Mouse (Mus musculus) spleen, postnatal 36 days (tissue): ENCODE results near the gene Prkce.

Experiments
- DNase-seq, 2 experiments: peaks; one replicate each; pipeline ENCODE4 v3.0.0; 2022; ENCODE audit warnings: low spot score in 2 of 2, mixed read lengths in 1 of 2

Prkce gene

GRCm38 (mm10) chr17:86330076-86330955 is 162.7 kb downstream of the Prkce start:
- no peak for DNase-seq

GRCm38 (mm10) chr17:86331835-86332234 is 164.2 kb downstream of the Prkce start:
- DNase-seq = no peak

GRCm38 (mm10) chr17:86334990-86335389 is 167.4 kb downstream of the Prkce start:
- DNase-seq = no peak

- DNase-seq = peak; percentile 80 to 81
These were observed 169.1 kb downstream of the Prkce start for GRCm38 (mm10) chr17:86336652-86337073.

- peak; percentile 94 to 96 for DNase-seq
These were observed 169.5 kb downstream of the Prkce start for GRCm38 (mm10) chr17:86337076-86337475.

GRCm38 (mm10) chr17:86338328-86338727 is 170.7 kb downstream of the Prkce start:
- no peak for DNase-seq

- peak; percentile 78 to 79 for DNase-seq
These were observed 176.4 kb downstream of the Prkce start for GRCm38 (mm10) chr17:86344032-86344431.

- no peak for DNase-seq
These were observed 177.8 kb downstream of the Prkce start for GRCm38 (mm10) chr17:86345234-86346005.

GRCm38 (mm10) chr17:86350236-86350635 is 182.7 kb downstream of the Prkce start:
- DNase-seq = no peak

GRCm38 (mm10) chr17:86350791-86351261 is 183.2 kb downstream of the Prkce start:
- DNase-seq = no peak

GRCm38 (mm10) chr17:86351282-86351681 is 183.7 kb downstream of the Prkce start:
- no peak for DNase-seq

GRCm38 (mm10) chr17:86352247-86353037 is 184.9 kb downstream of the Prkce start:
- peak; percentile 34 to 49 for DNase-seq

- DNase-seq = peak; percentile 90 to 91
These were observed 186.1 kb downstream of the Prkce start for GRCm38 (mm10) chr17:86353679-86354078.

- DNase-seq = peak; percentile 46 to 51
These were observed 186.5 kb downstream of the Prkce start for GRCm38 (mm10) chr17:86354101-86354500.

GRCm38 (mm10) chr17:86354896-86355295 is 187.3 kb downstream of the Prkce start:
- no peak for DNase-seq

GRCm38 (mm10) chr17:86355318-86355717 is 187.7 kb downstream of the Prkce start:
- no peak for DNase-seq

GRCm38 (mm10) chr17:86355772-86356451 is 188.3 kb downstream of the Prkce start:
- no peak for DNase-seq

GRCm38 (mm10) chr17:86358388-86358787 is 190.8 kb downstream of the Prkce start:
- DNase-seq = peak; percentile 63

- no peak for DNase-seq
These were observed 191.3 kb downstream of the Prkce start for GRCm38 (mm10) chr17:86358847-86359246.

- no peak for DNase-seq
These were observed 193.3 kb downstream of the Prkce start for GRCm38 (mm10) chr17:86360849-86361248.

GRCm38 (mm10) chr17:86363356-86363755 is 195.8 kb downstream of the Prkce start:
- no peak for DNase-seq
